Mouse (Mus musculus) c-Kit-positive CD71-positive TER-119-negative erythroid progenitor cells, embryonic 14.5 days (primary cell): Measurements from ENCODE around the gene Fam160b1.

Experiments used
- DNase-seq: peaks from one replicate; pipeline ENCODE4 v3.0.0-alpha.2; 2013; ENCODE audit warnings: low read depth

The Fam160b1 gene

GRCm38 (mm10) chr19:57367201-57367600 lies 6.7 kb downstream of the Fam160b1 start:
- DNase-seq, result no peak

- DNase-seq, result no peak
Measured at GRCm38 (mm10) chr19:57367849-57368387, 7.4 kb downstream of the Fam160b1 start.

GRCm38 (mm10) chr19:57373276-57373811 lies 12.9 kb downstream of the Fam160b1 start:
- DNase-seq, result no peak

- no peak for DNase-seq
Measured at GRCm38 (mm10) chr19:57375161-57375560, 14.7 kb downstream of the Fam160b1 start.

GRCm38 (mm10) chr19:57375746-57376145 lies 15.3 kb downstream of the Fam160b1 start:
- no peak for DNase-seq

- DNase-seq, result no peak
Measured at GRCm38 (mm10) chr19:57377043-57377703, 16.7 kb downstream of the Fam160b1 start.

- DNase-seq, result no peak
Measured at GRCm38 (mm10) chr19:57386176-57386693, 25.8 kb downstream of the Fam160b1 start.

- no peak for DNase-seq
Measured at GRCm38 (mm10) chr19:57391545-57391944, 31.1 kb downstream of the Fam160b1 start.

- no peak for DNase-seq
Measured at GRCm38 (mm10) chr19:57393357-57393957, 33.0 kb downstream of the Fam160b1 start.

- DNase-seq, result no peak
Measured at GRCm38 (mm10) chr19:57396609-57397008, 36.1 kb downstream of the Fam160b1 start.

DNA sequence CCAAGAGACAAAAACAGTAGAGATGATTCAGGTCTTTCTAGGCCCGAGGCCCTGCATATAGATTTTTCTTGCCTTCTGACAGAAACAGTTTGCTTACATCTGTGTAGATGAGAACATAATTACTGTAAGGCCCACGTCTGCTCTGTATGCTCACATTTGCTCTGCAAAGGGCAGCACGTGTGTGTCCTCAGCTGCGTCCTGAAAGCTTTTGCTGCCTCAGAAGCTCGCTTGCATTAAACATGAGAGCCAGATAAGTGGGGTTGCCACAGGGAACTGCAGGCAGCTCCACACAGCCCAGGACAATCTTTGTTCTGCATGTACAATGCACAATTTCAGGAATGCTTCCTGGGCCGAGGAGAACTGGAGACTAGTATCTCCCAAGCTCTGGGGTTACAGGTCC lies 41.9 kb downstream of the Fam160b1 start:
- DNase-seq, result no peak

DNA sequence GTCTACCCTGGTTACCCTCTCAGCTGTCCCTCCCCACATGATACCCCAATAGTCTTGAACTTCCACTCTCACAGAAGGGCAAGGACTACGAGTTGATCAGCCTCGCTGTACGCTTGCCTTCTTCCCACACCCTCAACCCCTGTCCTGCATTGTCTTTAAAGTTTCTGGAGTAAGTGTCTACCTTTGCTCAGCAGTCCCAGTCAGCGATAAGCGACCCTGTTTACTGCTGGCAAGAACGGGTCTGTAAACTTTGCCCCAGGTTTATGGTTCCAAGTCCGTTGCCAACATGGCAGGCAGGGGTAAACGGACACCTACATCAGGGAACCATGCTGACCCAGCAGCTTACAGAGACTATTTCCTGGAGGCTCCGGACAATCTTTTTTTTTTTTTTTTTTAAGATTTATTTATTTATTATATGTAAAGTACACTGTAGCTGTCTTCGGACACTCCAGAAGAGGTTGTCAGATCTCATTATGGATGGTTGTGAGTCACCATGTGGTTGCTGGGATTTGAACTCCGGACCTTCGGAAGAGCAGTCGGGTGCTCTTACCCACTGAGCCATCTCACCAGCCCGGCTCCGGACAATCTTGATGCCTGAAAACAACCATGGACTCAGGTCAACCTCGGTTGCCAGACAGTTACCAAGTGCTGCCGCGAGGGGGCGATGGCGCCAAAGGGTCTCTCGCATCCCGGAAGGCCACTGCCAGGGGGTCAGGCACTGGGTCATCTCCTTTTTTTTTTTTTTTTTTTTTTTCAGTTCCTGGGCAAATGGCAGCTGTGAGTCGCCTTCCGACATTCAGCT lies 43.4 kb downstream of the Fam160b1 start:
- DNase-seq, result peak; percentile 51

DNA sequence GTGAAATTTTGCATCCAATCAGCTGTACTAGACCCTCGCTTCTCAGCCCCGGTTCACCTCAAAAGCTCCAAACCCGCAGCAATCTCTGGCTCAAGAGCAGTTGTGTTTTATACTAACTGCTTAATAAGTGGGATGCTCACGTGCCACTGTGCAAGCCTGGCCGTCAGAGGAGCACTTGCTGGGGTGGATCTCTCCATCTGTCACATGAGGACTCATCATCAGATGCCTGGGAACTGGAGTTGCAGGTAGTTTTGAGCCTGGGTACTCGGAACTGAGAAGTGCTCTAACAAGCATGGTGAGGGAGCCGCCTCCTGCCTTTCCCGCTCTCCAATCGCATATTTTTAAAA lies 44.0 kb downstream of the Fam160b1 start:
- DNase-seq, result no peak

DNA sequence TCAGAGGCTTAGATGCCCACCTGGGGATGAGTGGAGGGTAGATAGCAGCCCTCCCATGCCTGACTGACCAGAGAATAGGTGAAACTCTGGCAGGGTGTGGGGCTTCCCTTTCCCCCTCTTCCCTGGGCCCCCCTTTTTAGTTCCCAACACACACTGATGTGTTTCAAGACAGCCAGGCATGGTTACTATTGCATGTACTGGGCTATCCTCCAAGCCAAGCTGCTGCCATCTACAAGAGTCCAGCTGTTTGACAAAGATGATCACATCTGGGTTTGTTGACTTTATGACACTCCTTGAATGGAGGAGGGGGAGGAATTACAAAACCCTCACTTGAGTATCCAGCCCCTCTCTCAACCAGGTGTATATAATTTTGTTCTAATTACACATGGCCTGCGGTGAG lies 47.5 kb downstream of the Fam160b1 start:
- no peak for DNase-seq

DNA sequence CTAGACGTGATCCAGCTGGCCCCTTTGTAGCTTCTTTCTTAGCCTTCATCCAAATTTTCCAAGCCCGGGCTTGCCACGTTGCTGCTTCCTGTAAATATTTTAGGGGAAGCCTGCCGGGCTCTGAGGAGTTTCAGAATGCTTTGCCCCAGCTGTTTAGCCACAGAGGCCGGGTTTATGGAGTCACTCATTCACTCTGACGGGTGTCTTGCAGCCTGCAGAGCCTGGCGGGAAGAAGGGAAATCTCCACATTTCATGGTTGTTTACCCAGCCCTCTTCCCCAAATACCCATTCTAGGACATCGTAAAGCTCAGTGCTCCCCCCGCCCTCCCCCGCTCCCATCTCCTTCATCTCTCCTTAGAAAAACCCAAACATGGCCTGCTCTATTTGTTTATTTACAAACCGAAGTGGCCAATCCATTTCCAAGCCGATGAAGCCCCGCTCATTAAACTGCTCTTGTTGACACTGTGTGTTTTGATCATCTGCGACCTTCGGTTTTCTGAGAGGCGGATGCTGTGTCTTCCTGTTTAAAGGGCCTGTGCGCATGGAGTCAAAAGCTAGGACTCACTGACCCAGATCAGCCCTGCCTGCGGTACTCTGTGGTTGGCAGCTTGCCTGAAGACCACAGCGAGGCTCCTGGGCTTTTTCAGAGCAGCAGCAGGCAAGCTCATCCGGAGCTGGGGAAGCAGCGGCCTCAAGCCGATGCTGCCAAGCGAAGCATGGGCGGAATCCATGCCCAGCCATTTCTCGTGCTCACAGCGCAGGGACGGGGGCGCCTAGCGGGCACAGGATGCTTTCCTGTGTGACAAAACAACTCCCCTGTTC lies 51.1 kb downstream of the Fam160b1 start:
- no peak for DNase-seq

DNA sequence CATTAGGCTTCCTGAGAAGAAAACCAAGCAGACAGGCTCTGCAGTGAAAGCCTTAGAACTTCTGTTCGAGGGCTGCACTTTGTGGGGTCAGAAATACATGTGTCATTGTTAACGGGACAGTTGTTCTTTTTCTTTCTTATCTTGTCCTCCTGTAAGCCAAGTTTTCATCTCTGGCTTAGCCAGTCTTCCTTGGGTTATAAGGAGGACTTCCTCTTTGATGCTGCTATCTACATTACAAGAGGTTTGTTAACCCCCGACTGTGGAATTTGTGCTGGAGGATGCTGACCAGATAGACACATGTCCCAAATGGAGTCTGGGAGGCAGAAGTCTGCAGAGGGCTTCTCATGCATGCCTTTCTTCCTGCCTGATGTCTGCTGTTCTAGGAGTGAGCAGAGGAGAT lies 52.7 kb downstream of the Fam160b1 start:
- no peak for DNase-seq

DNA sequence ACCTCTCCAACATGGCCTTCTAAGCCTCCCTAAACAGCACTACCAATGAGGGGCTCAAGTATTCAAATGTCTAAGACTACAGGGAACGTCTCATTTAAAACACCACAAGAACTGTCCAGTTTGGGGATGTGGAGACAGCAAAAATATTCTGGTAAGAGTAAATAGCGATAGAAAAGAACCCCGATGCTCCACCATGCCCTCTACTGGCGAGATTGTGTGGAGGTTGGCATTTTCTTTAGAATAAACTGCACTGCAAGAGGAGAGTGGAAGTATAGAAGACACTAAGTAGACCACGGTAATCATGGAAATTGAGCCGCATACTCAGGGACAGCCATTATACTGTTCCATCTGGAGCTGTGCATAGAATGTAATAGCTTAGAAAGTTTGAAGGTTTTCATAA lies 53.4 kb downstream of the Fam160b1 start:
- DNase-seq, result no peak

DNA sequence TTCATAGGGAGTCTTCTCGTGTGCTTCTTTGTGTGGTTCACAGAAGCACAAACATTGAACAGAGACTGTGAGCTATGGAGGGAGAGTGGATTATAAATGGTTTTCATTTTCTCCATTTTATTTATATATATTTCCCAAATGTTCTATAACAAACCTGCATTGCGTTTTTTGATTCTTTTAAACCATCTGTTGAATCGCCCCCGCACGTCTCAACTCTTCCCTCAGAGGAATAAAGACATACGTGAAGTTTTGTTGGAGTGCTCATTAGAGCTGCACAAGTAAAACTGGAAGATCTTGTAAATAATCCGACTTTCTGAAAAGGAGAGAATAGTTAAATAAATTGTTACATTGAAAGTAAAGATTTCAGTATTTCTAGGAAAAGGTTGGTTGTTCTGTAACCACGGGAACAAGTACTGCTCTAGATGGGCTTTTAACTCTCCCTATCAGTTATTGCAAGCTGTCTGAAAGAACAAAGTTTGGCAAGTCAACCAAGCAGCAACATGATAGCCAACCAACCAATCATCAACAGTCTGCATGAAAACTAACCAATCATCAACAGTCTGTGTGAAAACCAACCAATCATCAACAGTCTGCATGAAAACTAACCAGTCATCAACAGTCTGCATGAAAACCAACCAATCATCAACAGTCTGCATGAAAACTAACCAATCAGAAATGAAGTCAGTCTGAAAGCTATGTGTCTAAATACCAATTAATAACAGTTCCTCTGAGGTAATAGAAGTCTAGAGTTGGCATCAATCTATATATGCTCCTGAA lies 54.7 kb downstream of the Fam160b1 start:
- no peak for DNase-seq

- no peak for DNase-seq
Measured at GRCm38 (mm10) chr19:57417800-57418580, 57.5 kb downstream of the Fam160b1 start.

DNA sequence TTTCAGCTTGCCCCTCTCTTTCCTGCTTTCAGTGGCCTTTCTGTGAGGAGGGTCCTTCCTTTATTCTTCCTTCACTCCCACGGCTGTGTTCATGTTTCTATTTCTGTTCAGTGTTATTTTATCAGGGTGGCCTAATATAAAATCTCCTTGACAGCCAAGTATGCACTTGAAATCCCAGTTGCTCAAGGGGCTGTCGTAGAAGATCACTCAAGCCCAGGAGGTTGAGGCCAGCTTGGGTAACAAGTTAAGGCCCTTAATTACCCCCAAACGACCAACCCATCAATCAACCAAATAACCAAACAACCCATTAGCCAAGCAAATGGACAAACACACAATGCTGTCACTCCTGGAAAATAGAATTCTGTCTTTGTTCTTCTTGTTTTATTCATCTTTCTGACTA lies 62.9 kb downstream of the Fam160b1 start:
- DNase-seq, result no peak
